ENCODE assay signal across 8 mouse cellular contexts in genomic region chr4:115827888-115828571, GRCm38 (mm10). TPM values are rescaled to one million over a fixed set of nuclear protein-coding genes. Genes with fewer than 3 reads are reported as not detected.
A peak's percentile ranks its signal among the peaks of the same experiment; 100 is the strongest.
DNase-seq lines count a peak whose midpoint lies in the region; ATAC-seq and TF ChIP-seq lines count a peak whose summit lies in the region.

Gene Mob3c, plus strand, starts transcription at chr4:115828092.

- peaks cover 9% of the 10 kb centered on the region for H3K4me1 ChIP-seq in bone marrow, adult 2 months (ENCODE audit: control insufficient read depth, insufficient read depth, low read length)
- H3K4me1 ChIP-seq in embryonic fibroblast, embryonic 13.5 days (ENCODE audit: control insufficient read depth, insufficient read depth, low read length): peaks cover 5% of the 10 kb centered on the region
- peaks cover 42% of the 10 kb centered on the region for H3K4me1 ChIP-seq in heart, embryonic 10.5 days
- H3K4me1 ChIP-seq in kidney, embryonic 14.5 days (ENCODE audit: control insufficient read depth, insufficient read depth, low read length): peaks cover 8% of the 10 kb centered on the region; the same call in 1 of the 2 replicates
- peaks cover 63% of the 10 kb centered on the region for H3K4me1 ChIP-seq in liver, postnatal 0 days (ENCODE audit: insufficient read depth)
- peaks cover 10% of the 10 kb centered on the region for H3K4me1 ChIP-seq in neural tube, embryonic 13.5 days (replicated peaks)
- H3K4me1 ChIP-seq in stomach, postnatal 0 days (replicated peaks; ENCODE audit: control insufficient read depth, insufficient read depth): peaks cover 4% of the 10 kb centered on the region; the same call in 1 of the 2 replicates

- peak within 1 kb of the TSS; percentile 96 for H3K4me3 ChIP-seq in bone marrow, adult 2 months (replicated peaks; ENCODE audit: control insufficient read depth, low read depth, low read length)
- H3K4me3 ChIP-seq in embryonic fibroblast, embryonic 13.5 days (ENCODE audit: insufficient read depth, low read length): peak within 1 kb of the TSS; percentile 84
- peak within 1 kb of the TSS; percentile 80 for H3K4me3 ChIP-seq in heart, embryonic 10.5 days
- H3K4me3 ChIP-seq in kidney, embryonic 14.5 days (ENCODE audit: low read length): peak within 1 kb of the TSS; percentile 81
- H3K4me3 ChIP-seq in liver, postnatal 0 days (ENCODE audit: low read depth, low read length): peak within 1 kb of the TSS; percentile 96
- H3K4me3 ChIP-seq in neural tube, embryonic 13.5 days: peak within 1 kb of the TSS; percentile 85
- H3K4me3 ChIP-seq in stomach, postnatal 0 days (ENCODE audit: low read depth, low read length): peak within 1 kb of the TSS; percentile 92

- H3K36me3 ChIP-seq in heart, embryonic 10.5 days: peaks cover 18% of the 10 kb centered on the region
- peaks cover 12% of the 10 kb centered on the region for H3K36me3 ChIP-seq in kidney, embryonic 14.5 days (ENCODE audit: control insufficient read depth, insufficient read depth, low read length)
- H3K36me3 ChIP-seq in liver, postnatal 0 days (replicated peaks; ENCODE audit: insufficient read depth, low read length): peaks cover 15% of the 10 kb centered on the region
- no peaks in the 10 kb centered on the region for H3K36me3 ChIP-seq in neural tube, embryonic 13.5 days
- peaks cover 11% of the 10 kb centered on the region; the same call in 1 of the 2 replicates for H3K36me3 ChIP-seq in stomach, postnatal 0 days (ENCODE audit: control insufficient read depth, insufficient read depth, low read length)

- DNase-seq in heart, embryonic 10.5 days (ENCODE audit: low spot score): peak; percentile 93
- peak; percentile 87 for DNase-seq in liver, postnatal 0 days
- peak; percentile 85 for DNase-seq in stomach, postnatal 0 days (ENCODE audit: low spot score)

- no peaks in the 10 kb centered on the region for H3K9me3 ChIP-seq in heart, embryonic 10.5 days
- no peaks in the 10 kb centered on the region for H3K9me3 ChIP-seq in kidney, embryonic 14.5 days (ENCODE audit: control insufficient read depth, low read length)
- H3K9me3 ChIP-seq in liver, postnatal 0 days (ENCODE audit: low read length): no peaks in the 10 kb centered on the region
- no peaks in the 10 kb centered on the region for H3K9me3 ChIP-seq in neural tube, embryonic 13.5 days
- no peaks in the 10 kb centered on the region for H3K9me3 ChIP-seq in stomach, postnatal 0 days (ENCODE audit: control insufficient read depth, low read length)

- no peak for TF ChIP-seq EP300 in liver, postnatal 0 days (IDR thresholded peaks at IDR 0.05; ENCODE audit: low read depth)
- no peak for TF ChIP-seq EP300 in stomach, postnatal 0 days (optimal IDR thresholded peaks at IDR 0.05)

- no peak for TF ChIP-seq CTCF in bone marrow, adult 2 months (IDR thresholded peaks at IDR 0.05; ENCODE audit: control insufficient read depth, insufficient read depth, low read length)
- no peak for TF ChIP-seq CTCF in embryonic fibroblast, embryonic 13.5 days (IDR thresholded peaks at IDR 0.05; ENCODE audit: borderline replicate concordance, insufficient read depth, low read length)
- TF ChIP-seq CTCF in liver, postnatal 0 days (IDR thresholded peaks at IDR 0.05; ENCODE audit: low read depth): no peak
- TF ChIP-seq CTCF in stomach, postnatal 0 days (IDR thresholded peaks at IDR 0.05; ENCODE audit: low read depth): no peak

- peaks cover 14% of the 10 kb centered on the region; the same call in 1 of the 2 replicates for H3K27me3 ChIP-seq in heart, embryonic 10.5 days (ENCODE audit: insufficient read depth, poor library complexity, severe bottlenecking)
- H3K27me3 ChIP-seq in kidney, embryonic 14.5 days (ENCODE audit: control insufficient read depth, insufficient read depth, low read length): no peaks in the 10 kb centered on the region
- H3K27me3 ChIP-seq in liver, postnatal 0 days (ENCODE audit: insufficient read depth, low read length): no peaks in the 10 kb centered on the region
- peaks cover 17% of the 10 kb centered on the region for H3K27me3 ChIP-seq in neural tube, embryonic 13.5 days
- no peaks in the 10 kb centered on the region for H3K27me3 ChIP-seq in stomach, postnatal 0 days (ENCODE audit: control insufficient read depth, insufficient read depth, low read length)

- H3K9ac ChIP-seq in kidney, embryonic 14.5 days (ENCODE audit: low read depth, low read length): peak within 1 kb of the TSS; percentile 75
- peak within 1 kb of the TSS; percentile 94 for H3K9ac ChIP-seq in liver, postnatal 0 days (replicated peaks)
- H3K9ac ChIP-seq in neural tube, embryonic 13.5 days: peak within 1 kb of the TSS; percentile 79
- H3K9ac ChIP-seq in stomach, postnatal 0 days (ENCODE audit: low read length): peak within 1 kb of the TSS; percentile 81

- H3K4me2 ChIP-seq in kidney, embryonic 14.5 days (replicated peaks; ENCODE audit: low read depth, low read length): peak within 1 kb of the TSS; percentile 71
- peak within 1 kb of the TSS; percentile 82 for H3K4me2 ChIP-seq in liver, postnatal 0 days (ENCODE audit: low read depth, low read length)
- peak within 1 kb of the TSS; percentile 72 for H3K4me2 ChIP-seq in neural tube, embryonic 13.5 days
- peak within 1 kb of the TSS; percentile 62 for H3K4me2 ChIP-seq in stomach, postnatal 0 days (replicated peaks; ENCODE audit: low read depth)

- ATAC-seq in CD4-positive, CD25-positive, alpha-beta regulatory T cell, adult 4 months: peak; percentile 85
- ATAC-seq in kidney, embryonic 14.5 days (ENCODE audit: low FRiP score, low TSS enrichment): peak; percentile 96
- peak; percentile 94 for ATAC-seq in liver, postnatal 0 days
- ATAC-seq in neural tube, embryonic 13.5 days (ENCODE audit: low read depth): peak; percentile 91
- ATAC-seq in stomach, postnatal 0 days (ENCODE audit: low FRiP score, low TSS enrichment): peak; percentile 94

- TF ChIP-seq POLR2A in bone marrow, adult 2 months (IDR thresholded peaks at IDR 0.05; ENCODE audit: borderline replicate concordance, control insufficient read depth, low read depth, low read length): peak; percentile 53; the same call in 1 of the 2 replicates
- peak; percentile 75 for TF ChIP-seq POLR2A in embryonic fibroblast, embryonic 13.5 days (IDR thresholded peaks at IDR 0.05; ENCODE audit: low read depth, low read length)

- under 1% methylated on average over 56 of the region's 57 CpGs for WGBS in bone marrow, adult 2 months
- under 1% methylated on average over 57 of the region's 57 CpGs for WGBS in heart, embryonic 10.5 days
- whole genome bisulfite sequencing in kidney, embryonic 14.5 days: under 1% methylated on average over 51 of the region's 57 CpGs
- under 1% methylated on average over 40 of the region's 57 CpGs for WGBS in liver, postnatal 0 days (ENCODE audit: insufficient replicate concordance)
- WGBS in neural tube, embryonic 13.5 days: under 1% methylated on average over 55 of the region's 57 CpGs
- WGBS in stomach, postnatal 0 days: under 1% methylated on average over 56 of the region's 57 CpGs

- H3K27ac ChIP-seq in bone marrow, adult 2 months (ENCODE audit: control insufficient read depth, insufficient read depth, low read depth, low read length, poor library complexity): peak within 1 kb of the TSS; percentile 94
- peak within 1 kb of the TSS; percentile 77 for H3K27ac ChIP-seq in embryonic fibroblast, embryonic 13.5 days (ENCODE audit: insufficient read depth, low read length)
- peak within 1 kb of the TSS; percentile 90 for H3K27ac ChIP-seq in heart, embryonic 10.5 days
- H3K27ac ChIP-seq in kidney, embryonic 14.5 days (ENCODE audit: low read depth, low read length): peak within 1 kb of the TSS; percentile 85
- H3K27ac ChIP-seq in liver, postnatal 0 days (ENCODE audit: low read depth): peak within 1 kb of the TSS; percentile 98
- peak within 1 kb of the TSS; percentile 63 for H3K27ac ChIP-seq in neural tube, embryonic 13.5 days (replicated peaks)
- H3K27ac ChIP-seq in stomach, postnatal 0 days (replicated peaks): peak within 1 kb of the TSS; percentile 89

RNA-seq across cellular contexts. Expression of gene Mob3c, which starts in this region (rescaled TPM):
- polyA plus RNA-seq in CD4-positive, CD25-positive, alpha-beta regulatory T cell, adult 4 months (2017; shearing (Covaris generic)): 10 to 100 TPM; 13.5 to 15.8 TPM
- polyA plus RNA-seq in bone marrow, adult 2 months (2011; ENCODE audit: insufficient read depth, insufficient read length, low replicate concordance, missing spikeins): 14.9 and 26.1 TPM in 2 replicates
- polyA plus RNA-seq in embryonic fibroblast, embryonic 13.5 days (2011; ENCODE audit: insufficient read length, low read depth, missing spikeins): 5.8 and 7.2 TPM in 2 replicates
- 5.9 and 9.8 TPM in 2 replicates for polyA plus RNA-seq in heart, embryonic 10.5 days (2016; fragmentation: Nextera tagmentation; extraction: Ambion mirVana)
- polyA plus RNA-seq in kidney, embryonic 14.5 days (2014; fragmentation: Nextera tagmentation; extraction: Ambion mirVana): 9.4 and 9.9 TPM in 2 replicates
- 7.3 and 10.0 TPM in 2 replicates for polyA plus RNA-seq in liver, postnatal 0 days (2015; fragmentation: Nextera tagmentation; extraction: Ambion mirVana)
- polyA plus RNA-seq in neural tube, embryonic 13.5 days (2015; fragmentation: Nextera tagmentation; extraction: Ambion mirVana): 4.3 and 6.2 TPM in 2 replicates
- 7.5 and 8.1 TPM in 2 replicates for polyA plus RNA-seq in stomach, postnatal 0 days (2015; fragmentation: Nextera tagmentation; extraction: Ambion mirVana)

Comparison
In these comparisons a context has a peak if more than half of its experiments do, and no peak if none do; other contexts are left out.
1. Peak in every context shown above with its lines: DNase-seq, ATAC-seq, H3K4me3 ChIP-seq and H3K27ac ChIP-seq.